Mouse (Mus musculus): ENCODE results near the gene Klk10.

- TF ChIP-seq POLR2A (IDR thresholded peaks at IDR 0.05; ENCODE audit: borderline replicate concordance, extremely low read depth, low read depth, low read length): no peak
- no peak for TF ChIP-seq CTCF (IDR thresholded peaks at IDR 0.05; ENCODE audit: insufficient read depth, low read length)
Measured at GRCm38 (mm10) chr7:43780241-43780640, 594 bp upstream of the Klk10 start.
